ENCODE assay signal across 20 mouse cellular contexts in genomic region chr7:145298666-145299490, GRCm38 (mm10). TPM values are rescaled to one million over a fixed set of nuclear protein-coding genes. Genes with fewer than 3 reads are reported as not detected.
DNase-seq lines count a peak whose midpoint lies in the region; ATAC-seq and TF ChIP-seq lines count a peak whose summit lies in the region.
"Had no signal": no experiment of that assay in that cellular context is flagged by ENCODE, and none has a peak within 500 bp of the region (broad histone marks: within the 10 kb centered on the region; RNA-seq: fewer than 3 reads in every experiment).

No protein-coding gene starts in this region.

- no peaks in the 10 kb centered on the region for H3K36me3 ChIP-seq in small intestine, adult 2 months (ENCODE audit: control insufficient read depth, insufficient read depth, low read length)
- H3K36me3 ChIP-seq: liver, embryonic 12.5 days; neural tube, embryonic 12.5 days had no signal

- WGBS in lung, adult 2 months, result 63% methylated on average over 3 of the region's 3 CpGs
- 64% methylated on average over 3 of the region's 3 CpGs for WGBS in small intestine, adult 2 months

- no peak for TF ChIP-seq POLR2A in lung, adult 2 months (IDR thresholded peaks at IDR 0.05; ENCODE audit: borderline replicate concordance, extremely low read depth, low read depth, low read length)
- no peak for TF ChIP-seq POLR2A in small intestine, adult 2 months (IDR thresholded peaks at IDR 0.05; ENCODE audit: low read depth, low read length)

- H3K27ac ChIP-seq in gastrocnemius, adult 2 months, result peak overlapping the region; percentile 86
- peak overlapping the region; percentile 70 for H3K27ac ChIP-seq in small intestine, adult 2 months (ENCODE audit: insufficient read depth, low read depth, low read length)
- H3K27ac ChIP-seq: left cerebral cortex, adult 2 months; liver, embryonic 12.5 days; macrophage; neural tube, embryonic 12.5 days had no signal

- intact Hi-C loops in gastrocnemius, adult 2 months (cut with DNase I), result no loop called here
- intact Hi-C loops in gastrocnemius, postnatal 36 days (cut with DNase I), result no loop called here

- H3K4me3 ChIP-seq in gastrocnemius, adult 2 months, result no peak overlapping the region
- no peak overlapping the region for H3K4me3 ChIP-seq in lung, adult 2 months (replicated peaks; ENCODE audit: extremely low read depth, low read depth, low read length)
- no peak overlapping the region for H3K4me3 ChIP-seq in small intestine, adult 2 months (ENCODE audit: low read depth, low read length)
- H3K4me3 ChIP-seq: left cerebral cortex, adult 2 months; liver, embryonic 12.5 days; neural tube, embryonic 12.5 days had no signal

- no peak for DNase-seq in gastrocnemius, adult 2 months
- no peak for DNase-seq in gastrocnemius, postnatal 36 days
- DNase-seq in lung, adult 2 months, result no peak
- no peak for DNase-seq in lung, postnatal 36 days
- peak; percentile 79 for DNase-seq in cerebellum, adult 9-10 months
- DNase-seq in right cerebral cortex, postnatal 14 days, result no peak
- DNase-seq: adrenal gland, adult 8-10 months had no signal

- no peaks in the 10 kb centered on the region for H3K27me3 ChIP-seq in small intestine, adult 2 months (ENCODE audit: control insufficient read depth, insufficient read depth, low read length)

- ATAC-seq in erythroblast, adult 5-6 weeks (replicated peaks; ENCODE audit: low FRiP score, poor library complexity, severe bottlenecking), result no peak
- ATAC-seq: inflammation-experienced regulatory T-cells, adult 6 months; liver, embryonic 12.5 days; midbrain, embryonic 16.5 days had no signal

- peak; percentile 11; the same call in 1 of the 2 replicates for TF ChIP-seq CTCF in gastrocnemius, adult 2 months (IDR thresholded peaks at IDR 0.05)
- 0 out of 2 replicates have a peak, but pooled peaks have one; percentile 17 for TF ChIP-seq CTCF in lung, adult 2 months (IDR thresholded peaks at IDR 0.05; ENCODE audit: insufficient read depth, low read length)
- no peak for TF ChIP-seq CTCF in small intestine, adult 2 months (IDR thresholded peaks at IDR 0.05; ENCODE audit: extremely low read depth, insufficient read length, insufficient replicate concordance, low read depth, low read length)

- peaks cover 5% of the 10 kb centered on the region for H3K4me1 ChIP-seq in lung, adult 2 months (ENCODE audit: control insufficient read depth, insufficient read depth, low read length)
- peaks cover 3% of the 10 kb centered on the region; the same call in 1 of the 2 replicates for H3K4me1 ChIP-seq in small intestine, adult 2 months (ENCODE audit: control insufficient read depth, insufficient read depth, insufficient read length, low read length)

RNA-seq across cellular contexts. Expression of gene Mrgprf, which starts 1.8 kb away (rescaled TPM):
- 1 to 10 TPM; 2.7 to 2.8 TPM for total RNA-seq in gastrocnemius, adult 2 months (2021)
- total RNA-seq in gastrocnemius, postnatal 36 days (2021), result 1 to 10 TPM; 2.5 to 2.7 TPM
- 14.3 and 16.2 TPM in 2 replicates for polyA plus RNA-seq in lung, adult 2 months (2012; rRNA removed)
- 12.0 and 17.6 TPM in 2 replicates for polyA plus RNA-seq in small intestine, adult 2 months (2012; rRNA removed)
- not detected in 2 replicates for total RNA-seq in erythroblast, adult 5-6 weeks (2015; ENCODE audit: low replicate concordance)
- not detected in 2 replicates for total RNA-seq in erythroblast, adult 5-6 weeks (2017; ENCODE audit: low replicate concordance)
- polyA plus RNA-seq: inflammation-experienced regulatory T-cells, adult 6 months; liver, embryonic 12.5 days; macrophage had no signal

RNA-seq across cellular contexts. Expression of gene Tpcn2, which starts 15.1 kb away (rescaled TPM):
- 1 to 10 TPM; 1.4 to 1.5 TPM for total RNA-seq in gastrocnemius, adult 2 months (2021)
- 1 to 10 TPM; 1.7 to 1.9 TPM for total RNA-seq in gastrocnemius, postnatal 36 days (2021)
- 31.5 and 40.9 TPM in 2 replicates for polyA plus RNA-seq in lung, adult 2 months (2012; rRNA removed)
- 8.5 and 10.8 TPM in 2 replicates for polyA plus RNA-seq in small intestine, adult 2 months (2012; rRNA removed)
- 3.8 and 4.6 TPM in 2 replicates for total RNA-seq in erythroblast, adult 5-6 weeks (2015; ENCODE audit: low replicate concordance)
- 1.3 and 2.2 TPM in 2 replicates for total RNA-seq in erythroblast, adult 5-6 weeks (2017; ENCODE audit: low replicate concordance)

RNA-seq across cellular contexts. Expression of gene Mrgprd, which starts 15.8 kb away (rescaled TPM):
- total RNA-seq in gastrocnemius, adult 2 months (2021), result not detected
- not detected for total RNA-seq in gastrocnemius, postnatal 36 days (2021)
- not detected in 2 replicates for polyA plus RNA-seq in lung, adult 2 months (2012; rRNA removed)
- polyA plus RNA-seq in small intestine, adult 2 months (2012; rRNA removed), result not detected in 2 replicates
- not detected in 2 replicates for total RNA-seq in erythroblast, adult 5-6 weeks (2015; ENCODE audit: low replicate concordance)
- not detected in 2 replicates for total RNA-seq in erythroblast, adult 5-6 weeks (2017; ENCODE audit: low replicate concordance)
- total RNA-seq: adrenal gland, adult 8-10 months; heart, adult 18-20 months; heart, postnatal 36 days; left cerebral cortex, adult 2 months had no signal
- polyA plus RNA-seq: C2C12; embryonic facial prominence, embryonic 11.5 days; forebrain, embryonic 11.5 days; inflammation-experienced regulatory T-cells, adult 6 months; liver, embryonic 12.5 days; macrophage; midbrain, embryonic 16.5 days had no signal
